In genomic region chr6:89035061-89035835, GRCm38 (mm10) we compare ENCODE assay signal across 10 mouse cellular contexts.
DNase-seq lines count a peak whose midpoint lies in the region; ATAC-seq lines count a peak whose summit lies in the region.
"Had no signal": no experiment of that assay in that cellular context is flagged by ENCODE, and none has a peak within 500 bp of the region (broad histone marks: within the 10 kb centered on the region; RNA-seq: fewer than 3 reads in every experiment).

No protein-coding gene starts in this region.

- no peaks in the 10 kb centered on the region for H3K36me3 ChIP-seq in kidney, embryonic 15.5 days
- H3K36me3 ChIP-seq in hindbrain, embryonic 13.5 days, result no peaks in the 10 kb centered on the region
- no peaks in the 10 kb centered on the region for H3K36me3 ChIP-seq in midbrain, embryonic 14.5 days (ENCODE audit: control insufficient read depth, insufficient read depth, low read length)

- H3K4me3 ChIP-seq in kidney, embryonic 15.5 days (replicated peaks), result no peak overlapping the region
- H3K4me3 ChIP-seq in hindbrain, embryonic 13.5 days, result no peak overlapping the region
- H3K4me3 ChIP-seq in midbrain, embryonic 14.5 days (replicated peaks; ENCODE audit: low read depth, low read length), result no peak overlapping the region

- H3K9ac ChIP-seq in kidney, embryonic 15.5 days, result no peak overlapping the region
- peak overlapping the region; percentile 68 for H3K9ac ChIP-seq in hindbrain, embryonic 13.5 days
- peak overlapping the region; percentile 42 for H3K9ac ChIP-seq in midbrain, embryonic 14.5 days (replicated peaks; ENCODE audit: low read length)

- WGBS in kidney, embryonic 15.5 days, result 49% methylated on average over 13 of the region's 13 CpGs
- WGBS in hindbrain, embryonic 13.5 days, result 31% methylated on average over 13 of the region's 13 CpGs
- whole genome bisulfite sequencing in midbrain, embryonic 14.5 days, result 12% methylated on average over 13 of the region's 13 CpGs

- ATAC-seq in kidney, embryonic 15.5 days (replicated peaks; ENCODE audit: low FRiP score), result 0 out of 2 replicates have a peak, but pooled peaks have one; percentile 18
- peak; percentile 82 for ATAC-seq in hindbrain, embryonic 13.5 days (ENCODE audit: low FRiP score)
- ATAC-seq in midbrain, embryonic 14.5 days (ENCODE audit: low FRiP score, low TSS enrichment), result peak; percentile 71; the same call in 1 of the 2 replicates
- no peak for ATAC-seq in granulocyte monocyte progenitor cell, adult 5-6 weeks (replicated peaks; ENCODE audit: poor library complexity, severe bottlenecking)
- ATAC-seq: inflammation-experienced regulatory T-cells, adult 6 months had no signal

- peaks cover 16% of the 10 kb centered on the region for H3K4me1 ChIP-seq in kidney, embryonic 15.5 days
- peaks cover 37% of the 10 kb centered on the region for H3K4me1 ChIP-seq in hindbrain, embryonic 13.5 days (replicated peaks)
- H3K4me1 ChIP-seq in midbrain, embryonic 14.5 days (ENCODE audit: control insufficient read depth, insufficient read depth, low read length), result peaks cover 32% of the 10 kb centered on the region

- no peak overlapping the region for H3K4me2 ChIP-seq in kidney, embryonic 15.5 days
- H3K4me2 ChIP-seq in hindbrain, embryonic 13.5 days, result peak overlapping the region; percentile 42
- H3K4me2 ChIP-seq in midbrain, embryonic 14.5 days (ENCODE audit: low read length), result peak overlapping the region; percentile 44

- no peaks in the 10 kb centered on the region for H3K9me3 ChIP-seq in kidney, embryonic 15.5 days (replicated peaks)
- no peaks in the 10 kb centered on the region for H3K9me3 ChIP-seq in hindbrain, embryonic 13.5 days
- H3K9me3 ChIP-seq in midbrain, embryonic 14.5 days (ENCODE audit: control insufficient read depth, low read length), result no peaks in the 10 kb centered on the region

- no peak overlapping the region for H3K27ac ChIP-seq in kidney, embryonic 15.5 days
- H3K27ac ChIP-seq in hindbrain, embryonic 13.5 days, result peak overlapping the region; percentile 87
- H3K27ac ChIP-seq in midbrain, embryonic 14.5 days (replicated peaks; ENCODE audit: low read depth, low read length), result peak overlapping the region; percentile 92

- H3K27me3 ChIP-seq in kidney, embryonic 15.5 days, result peaks cover 3% of the 10 kb centered on the region; the same call in 1 of the 2 replicates
- H3K27me3 ChIP-seq in hindbrain, embryonic 13.5 days, result peaks cover 81% of the 10 kb centered on the region
- H3K27me3 ChIP-seq in midbrain, embryonic 14.5 days (ENCODE audit: control insufficient read depth, insufficient read depth, low read length), result no peaks in the 10 kb centered on the region

- no peak for DNase-seq in kidney, adult 8-10 months
- DNase-seq in embryo, embryonic 10.5 days (ENCODE audit: low spot score), result peak; percentile 35
- peak; percentile 88 for DNase-seq in midbrain, embryonic 14.5 days
- DNase-seq in adrenal gland, postnatal 25 days, result no peak
- DNase-seq in thymus, postnatal 14 days, result no peak
- DNase-seq: gastrocnemius, postnatal 25 days had no signal

Comparison
In these comparisons a context has a peak if more than half of its experiments do, and no peak if none do; other contexts are left out.
1. DNase-seq: peak in embryo, embryonic 10.5 days (single experiment) and midbrain, embryonic 14.5 days (single experiment); none in kidney, adult 8-10 months (0 of 2), adrenal gland, postnatal 25 days (single experiment) and thymus, postnatal 14 days (single experiment).